Mouse (Mus musculus) C2C12 (cell line): ENCODE results near the gene Snrnp25. TPM values are rescaled to one million over a fixed set of nuclear protein-coding genes. Genes with fewer than 3 reads are reported as not detected.
A peak's percentile ranks its signal among the peaks of the same experiment; 100 is the strongest.

Experiments
- H3K27me3 ChIP-seq: one replicate; pipeline ENCODE4 v1.6.1; 2011; ENCODE audit not compliant: control insufficient read depth, insufficient read depth, insufficient read length
- H3K36me3 ChIP-seq: one replicate; pipeline ENCODE4 v1.6.1; 2011; ENCODE audit not compliant: control insufficient read depth, insufficient read depth
- H3K4me3 ChIP-seq: one replicate; pipeline ENCODE4 v1.5.1; 2011; ENCODE audit warnings: mild to moderate bottlenecking, control low read depth; ENCODE audit not compliant: poor library complexity, insufficient read depth, severe bottlenecking
- H3K79me2 ChIP-seq: one replicate; pipeline ENCODE4 v1.6.1; 2011; ENCODE audit not compliant: control insufficient read depth, insufficient read depth
- H3K79me3 ChIP-seq: one replicate; pipeline ENCODE4 v1.6.1; 2011; ENCODE audit warnings: low read depth, control low read depth
- H3ac ChIP-seq: one replicate; pipeline ENCODE3; 2011; ENCODE audit warnings: low read depth; ENCODE audit not compliant: control insufficient read depth, insufficient read length
- CEBPB ChIP-seq: IDR thresholded peaks from one replicate; pipeline ENCODE4 v1.6.1; 2011; ENCODE audit warnings: low read depth, mild to moderate bottlenecking, control low read depth, moderate library complexity
- CTCF ChIP-seq: IDR thresholded peaks from one replicate; pipeline ENCODE4 v1.5.1; 2011; ENCODE audit not compliant: control insufficient read depth, insufficient read depth, insufficient read length
- FOSL1 ChIP-seq: IDR thresholded peaks from one replicate; pipeline ENCODE4 v1.8.0; 2011; ENCODE audit warnings: mild to moderate bottlenecking, low read length; ENCODE audit not compliant: poor library complexity, insufficient read depth, severe bottlenecking
- MAX ChIP-seq: IDR thresholded peaks from one replicate; pipeline ENCODE4 v1.6.1; 2011; ENCODE audit warnings: mild to moderate bottlenecking, control low read depth
- MYOD1 ChIP-seq: IDR thresholded peaks from one replicate; pipeline ENCODE4 v1.6.1; 2011; ENCODE audit warnings: low read depth; ENCODE audit not compliant: control insufficient read depth, insufficient read length
- MYOG ChIP-seq: IDR thresholded peaks from one replicate; pipeline ENCODE4 v1.6.1; 2011; ENCODE audit not compliant: control insufficient read depth, insufficient read length; ENCODE audit errors: extremely low read depth
- USF1 ChIP-seq: IDR thresholded peaks from one replicate; pipeline ENCODE4 v1.6.1; 2011; ENCODE audit warnings: low read depth, mild to moderate bottlenecking, control low read depth, moderate library complexity
- polyA plus RNA-seq: library from polyadenylated mRNA; unstranded; fragments of >200 nt; fragmentation: generic; extraction: Trizol; gene quantifications from one replicate; pipeline ENCODE4 v1.2.1, GENCODE M21; 2012; ENCODE audit warnings: missing spikeins

Gene Snrnp25
- polyA plus RNA-seq, 1 experiment = 63.0 TPM

- Histone ChIP-seq H3K4me3 (no peak overlapping the region), H3K79me2 (no peaks in the 10 kb centered on the region), H3K79me3 (no peaks in the 10 kb centered on the region), H3K36me3 (peaks cover 75% of the 10 kb centered on the region), H3ac (no peak overlapping the region), H3K27me3 (no peaks in the 10 kb centered on the region)
- TF ChIP-seq FOSL1 (no peak), USF1 (no peak), MYOD1 (no peak), MYOG (no peak), MAX (no peak), CEBPB (no peak), CTCF (no peak)
Measured at GRCm38 (mm10) chr11:32233895-32234294, 28.7 kb downstream of the Snrnp25 start.

- Histone ChIP-seq H3K79me3 (no peaks in the 10 kb centered on the region), H3ac (no peak overlapping the region), H3K4me3 (no peak overlapping the region), H3K27me3 (no peaks in the 10 kb centered on the region), H3K79me2 (no peaks in the 10 kb centered on the region), H3K36me3 (peaks cover 70% of the 10 kb centered on the region)
- TF ChIP-seq FOSL1 (no peak), CTCF (no peak), MAX (no peak), USF1 (no peak), MYOD1 (no peak)
Measured at GRCm38 (mm10) chr11:32234816-32235485, 29.7 kb downstream of the Snrnp25 start.

- no peaks in the 10 kb centered on the region for H3K79me2 ChIP-seq
- no peaks in the 10 kb centered on the region for H3K27me3 ChIP-seq
- peaks cover 64% of the 10 kb centered on the region for H3K36me3 ChIP-seq
- no peak overlapping the region for H3ac ChIP-seq
- no peaks in the 10 kb centered on the region for H3K79me3 ChIP-seq
- H3K4me3 ChIP-seq = no peak overlapping the region
- TF ChIP-seq CEBPB = no peak
- no peak for TF ChIP-seq FOSL1
- no peak for TF ChIP-seq MYOG
- TF ChIP-seq CTCF = no peak
- no peak for TF ChIP-seq USF1
- TF ChIP-seq MAX = no peak
Measured at GRCm38 (mm10) chr11:32235646-32236045, 30.4 kb downstream of the Snrnp25 start.

GRCm38 (mm10) chr11:32236132-32236531 is 30.9 kb downstream of the Snrnp25 start:
- Histone ChIP-seq H3K4me3 (no peak overlapping the region), H3K79me2 (no peaks in the 10 kb centered on the region), H3K36me3 (peaks cover 60% of the 10 kb centered on the region), H3K79me3 (no peaks in the 10 kb centered on the region), H3ac (no peak overlapping the region), H3K27me3 (no peaks in the 10 kb centered on the region)
- TF ChIP-seq MYOD1 (no peak), USF1 (no peak), CEBPB (no peak), CTCF (no peak), MYOG (no peak), MAX (no peak), FOSL1 (no peak)

- no peak for TF ChIP-seq CEBPB
- TF ChIP-seq MAX = no peak
- no peak for TF ChIP-seq USF1
- no peak for TF ChIP-seq MYOG
- TF ChIP-seq CTCF = peak; percentile 78
- TF ChIP-seq MYOD1 = no peak
- TF ChIP-seq FOSL1 = no peak
- Histone ChIP-seq H3K79me2 (no peaks in the 10 kb centered on the region), H3ac (no peak overlapping the region), H3K4me3 (no peak overlapping the region), H3K36me3 (peaks cover 58% of the 10 kb centered on the region), H3K27me3 (no peaks in the 10 kb centered on the region), H3K79me3 (no peaks in the 10 kb centered on the region)
Measured at GRCm38 (mm10) chr11:32236712-32237410, 31.6 kb downstream of the Snrnp25 start.
